Mouse (Mus musculus) cerebellum, adult 2 months (tissue): ENCODE data around the gene Ctsw.

Source experiments
- CTCF ChIP-seq: fragments of 200-500 bp; IDR thresholded peaks from 2 replicates; pipeline ENCODE4 v1.5.1; 2011; ENCODE audit warnings: low read depth, mild to moderate bottlenecking, control low read depth, low read length, moderate library complexity, borderline replicate concordance; ENCODE audit not compliant: insufficient read depth
- POLR2A ChIP-seq: fragments of 200-500 bp; IDR thresholded peaks from 2 replicates; pipeline ENCODE4 v1.6.1; 2011; ENCODE audit warnings: low read length, control low read depth, borderline replicate concordance; ENCODE audit not compliant: insufficient read depth

GRCm38 (mm10) chr19:5418750-5419466 is 49.4 kb downstream of the Ctsw start:
- TF ChIP-seq POLR2A: no peak
- TF ChIP-seq CTCF: no peak
